Mouse (Mus musculus): ENCODE data around the gene Stx18. TPM values are rescaled to one million over a fixed set of nuclear protein-coding genes. Genes with fewer than 3 reads are reported as not detected.

The Stx18 gene
- total RNA-seq, 4 experiments from 2014 or later: 33.8 to 42.2 (median 38.1) TPM

DNA sequence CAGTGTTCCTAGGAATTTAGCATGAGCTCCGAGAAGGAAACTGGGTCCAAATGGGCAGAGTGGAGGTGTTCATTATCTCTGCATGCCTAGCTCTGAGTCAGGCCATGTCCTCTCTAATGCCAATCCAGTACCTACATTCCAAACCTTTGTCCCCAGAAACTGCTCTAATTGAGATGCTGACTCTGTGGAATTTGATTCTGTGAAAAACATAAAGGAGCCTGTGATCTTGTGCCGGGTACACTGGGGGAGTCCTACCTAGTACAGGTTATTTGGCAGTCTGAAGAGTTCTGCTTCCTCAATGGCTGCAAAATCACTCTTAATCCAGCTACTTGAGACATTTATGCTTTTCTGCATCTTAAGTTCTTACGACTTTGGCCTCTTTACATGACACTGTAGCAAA, 40.0 kb downstream of the Stx18 start:
- DNase-seq (ENCODE audit: low spot score in 2 of 2): no peak

DNA sequence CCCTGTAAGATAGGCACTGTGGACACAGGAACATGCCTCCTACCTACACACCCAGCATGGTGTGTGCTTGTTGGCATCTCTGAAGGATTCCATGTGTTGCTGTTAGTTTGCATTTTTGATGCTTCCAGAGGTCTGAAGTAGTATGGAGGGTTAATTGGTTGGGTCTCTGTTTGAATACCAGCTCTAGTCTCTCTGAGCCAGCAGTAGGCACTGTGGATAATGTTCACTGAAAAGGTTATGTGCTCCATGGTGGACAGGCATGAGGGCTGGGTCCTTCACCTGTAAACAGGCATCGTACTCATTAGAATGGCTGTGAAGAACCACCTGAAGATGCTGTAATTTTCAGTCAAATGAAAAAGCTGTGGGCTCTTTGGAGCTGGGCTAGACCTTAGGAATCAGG, 41.9 kb downstream of the Stx18 start:
- no peak for DNase-seq (ENCODE audit: low spot score in 2 of 2)

DNA sequence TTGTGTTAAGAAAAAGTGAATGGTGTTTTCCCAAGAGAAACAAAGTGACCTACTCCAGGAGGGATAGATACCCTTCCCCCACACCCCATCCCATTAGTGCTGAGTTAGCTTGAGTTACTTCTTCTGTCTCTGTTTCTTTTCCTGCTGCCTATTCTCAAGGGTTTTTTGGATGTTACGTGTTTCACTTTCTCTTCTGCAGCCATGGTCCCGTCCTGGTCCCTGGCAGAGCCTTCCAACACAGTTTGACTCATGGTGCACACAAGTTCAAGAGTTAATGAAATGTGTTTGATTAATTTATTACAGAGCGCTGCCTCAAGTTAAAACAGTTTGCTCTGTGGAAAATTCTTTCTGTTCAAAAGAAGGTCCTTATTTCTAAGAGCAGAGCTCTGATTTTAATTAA, 44.0 kb downstream of the Stx18 start:
- no peak for DNase-seq (ENCODE audit: low spot score in 2 of 2)

DNA sequence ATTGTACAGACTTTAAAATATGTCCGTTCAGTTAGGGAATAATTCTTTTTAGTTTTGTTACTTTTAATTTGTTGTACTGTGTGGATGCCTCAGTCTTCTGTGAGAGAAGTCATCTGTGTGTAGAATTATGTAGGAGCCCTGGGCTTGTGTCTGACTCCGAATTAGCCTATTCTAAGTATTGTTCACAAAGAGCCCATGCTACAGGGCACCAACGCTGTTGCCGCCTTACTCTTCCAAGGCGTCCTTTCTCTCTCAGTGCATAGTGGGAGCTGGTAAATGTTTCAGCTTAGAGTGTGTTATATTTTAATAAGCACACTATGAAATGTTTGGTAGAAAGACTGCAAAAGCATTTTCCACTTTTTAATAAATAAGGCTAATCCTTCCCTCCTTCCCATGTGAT, 44.8 kb downstream of the Stx18 start:
- DNase-seq (ENCODE audit: low spot score in 2 of 2): no peak

DNA sequence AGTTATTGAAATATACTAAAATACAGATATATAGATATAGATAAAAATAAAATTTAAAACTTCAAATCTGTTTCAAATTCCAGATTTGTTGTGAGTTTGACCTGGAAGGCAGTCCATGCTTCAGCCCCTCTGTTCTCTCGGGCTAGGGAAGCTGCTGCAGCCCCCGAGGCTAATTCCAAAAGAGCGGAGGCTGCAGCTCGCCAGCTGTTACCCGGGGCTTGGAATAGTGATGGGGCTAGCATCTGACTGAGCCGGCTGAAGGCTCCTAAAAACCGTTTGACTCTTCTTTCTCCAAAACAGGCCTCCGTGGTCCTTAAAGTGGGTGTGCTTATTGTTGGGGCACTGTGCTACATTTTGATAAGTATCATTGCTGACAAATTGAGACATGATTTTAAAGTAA, 46.1 kb downstream of the Stx18 start:
- DNase-seq (ENCODE audit: low spot score in 2 of 2): no peak

DNA sequence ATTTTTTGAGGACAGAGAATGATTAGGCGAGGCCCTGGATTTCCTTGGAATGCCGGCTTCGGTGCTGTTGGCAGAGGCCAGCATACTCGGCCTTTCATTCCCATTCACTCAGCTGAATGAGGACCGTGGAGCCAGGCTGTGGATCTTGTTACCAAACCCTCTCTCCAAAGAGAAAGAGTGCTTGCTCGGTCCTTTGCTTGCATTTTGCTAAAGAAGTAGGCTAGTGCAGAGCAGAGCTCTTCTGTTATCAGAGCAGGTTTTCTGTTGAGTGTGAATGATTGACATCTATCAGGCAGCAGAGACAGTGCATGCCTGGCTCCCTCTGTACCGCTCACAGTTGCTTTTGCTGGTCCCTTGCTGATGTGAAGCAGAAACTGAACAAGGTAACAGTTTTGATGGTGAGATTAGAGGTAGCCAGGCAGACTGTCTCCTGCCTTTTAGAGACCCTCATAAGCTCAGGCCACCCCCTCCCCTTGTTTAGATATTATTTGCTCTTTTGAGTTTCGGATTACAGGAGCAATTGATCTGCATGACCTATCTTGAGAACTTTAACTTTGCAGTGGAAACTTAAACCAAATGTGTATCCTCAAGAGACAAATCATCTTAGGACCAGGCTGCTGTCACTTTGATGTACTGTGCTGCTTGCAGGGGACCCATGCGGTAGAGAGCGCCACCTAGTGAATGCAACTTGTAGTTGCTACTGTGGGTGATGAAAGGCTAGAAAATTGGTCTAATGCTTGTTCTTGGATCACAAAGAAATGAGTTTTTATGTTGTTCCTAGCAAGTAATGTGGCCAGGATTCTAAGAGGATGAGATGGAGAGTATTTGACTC, 47.2 kb downstream of the Stx18 start:
- DNase-seq (ENCODE audit: low spot score in 2 of 2): peak in 1 of 2 experiments; percentile 54

DNA sequence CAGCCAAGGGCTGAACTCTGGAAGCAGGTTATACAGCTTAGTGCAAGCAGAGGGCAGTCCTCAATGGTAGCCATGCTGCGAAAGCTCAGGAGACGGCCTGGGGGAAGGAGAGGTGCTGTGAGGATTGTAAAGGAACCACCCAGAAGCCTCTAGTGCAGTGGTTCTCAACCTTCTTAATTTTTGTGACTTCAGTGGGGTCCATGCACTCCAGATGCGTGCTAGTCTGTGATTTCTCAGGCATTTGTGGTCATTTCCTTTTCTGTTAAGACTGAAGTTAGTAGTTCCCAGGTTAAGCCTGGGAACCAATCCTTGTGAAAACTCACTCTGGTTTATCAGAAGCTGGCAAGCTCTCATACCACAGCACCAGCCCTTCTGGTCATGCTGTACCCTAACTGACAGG, 51.6 kb downstream of the Stx18 start:
- no peak for DNase-seq (ENCODE audit: low spot score in 2 of 2)

DNA sequence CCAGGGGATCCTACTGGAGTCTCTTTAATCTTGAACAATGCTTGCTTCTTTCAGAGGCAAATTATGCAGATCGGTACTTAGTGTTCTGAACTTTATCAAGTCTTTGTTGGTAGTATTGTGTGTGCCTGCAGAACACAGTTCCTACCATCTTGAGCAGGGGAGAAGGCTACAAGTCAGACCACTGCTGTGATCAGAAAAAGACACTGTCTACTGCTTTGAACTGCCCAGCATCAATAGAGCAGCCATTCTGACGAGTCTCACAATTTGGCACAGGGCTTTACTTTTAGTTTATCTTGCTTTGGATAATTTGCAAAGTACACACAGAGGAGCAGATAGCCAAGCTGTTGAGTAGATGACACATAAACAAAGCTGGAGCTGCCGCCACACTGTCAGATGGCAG, 52.0 kb downstream of the Stx18 start:
- DNase-seq (ENCODE audit: low spot score in 2 of 2): no peak

DNA sequence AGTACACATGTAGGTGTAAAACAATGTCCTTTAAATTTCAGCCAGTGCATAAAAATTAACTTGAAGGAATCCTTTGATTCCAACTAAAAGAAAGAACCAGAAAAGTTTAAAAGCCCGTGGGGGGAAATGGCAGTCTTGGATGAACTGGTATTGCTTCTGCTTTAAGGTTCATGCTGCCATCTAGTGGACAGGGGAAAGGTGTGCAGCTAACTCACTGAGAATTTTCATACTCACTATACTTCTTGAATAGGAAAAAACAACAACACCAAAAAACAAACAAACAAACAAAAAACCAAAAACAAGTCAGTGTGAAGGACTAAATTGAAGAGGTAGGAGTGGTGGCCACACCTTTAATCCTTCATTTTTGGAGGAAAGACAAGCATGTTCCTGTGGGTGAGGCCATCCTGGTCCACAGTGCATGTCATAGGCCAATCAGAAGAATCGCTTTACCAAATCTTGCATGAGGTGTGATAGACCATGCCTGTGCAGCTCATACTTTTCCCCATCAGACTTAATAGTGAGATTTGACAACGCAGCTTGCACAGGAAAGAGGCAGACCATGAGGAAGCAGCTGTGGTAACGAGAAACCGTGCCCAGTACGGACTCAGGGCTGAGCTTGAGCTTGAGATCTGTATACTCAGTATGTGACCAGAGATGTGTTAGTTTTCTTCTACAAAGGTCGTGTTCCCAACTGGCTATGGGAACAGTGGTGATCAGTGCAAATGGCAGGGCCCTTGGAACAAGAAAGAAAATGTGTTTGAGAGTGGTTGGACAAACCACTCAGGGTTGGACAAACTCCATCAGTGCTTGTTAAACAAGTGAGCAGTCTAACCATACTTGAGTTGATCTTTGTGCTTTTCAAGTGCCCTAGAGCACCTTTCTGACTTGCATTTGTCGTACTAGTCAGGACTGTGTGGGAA, 52.8 kb downstream of the Stx18 start:
- DNase-seq (ENCODE audit: low spot score in 2 of 2): no peak

DNA sequence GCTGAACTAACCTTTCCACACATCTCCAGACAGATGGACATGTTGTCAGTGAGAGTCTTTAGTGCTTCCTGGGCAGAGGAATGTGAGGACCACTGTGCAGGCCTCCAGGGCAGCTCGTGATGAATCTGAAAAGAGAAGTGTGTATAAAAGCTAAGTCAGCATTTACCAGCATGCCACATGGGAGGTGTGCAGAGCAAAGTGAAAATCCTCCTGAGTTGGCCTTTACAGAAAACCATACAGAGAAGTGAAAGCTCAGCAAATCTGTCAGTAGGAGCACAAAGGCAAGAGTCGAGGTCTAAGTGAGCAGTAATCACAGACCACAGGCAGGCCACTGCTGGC, 53.4 kb downstream of the Stx18 start:
- no peak for DNase-seq (ENCODE audit: low spot score in 2 of 2)

DNA sequence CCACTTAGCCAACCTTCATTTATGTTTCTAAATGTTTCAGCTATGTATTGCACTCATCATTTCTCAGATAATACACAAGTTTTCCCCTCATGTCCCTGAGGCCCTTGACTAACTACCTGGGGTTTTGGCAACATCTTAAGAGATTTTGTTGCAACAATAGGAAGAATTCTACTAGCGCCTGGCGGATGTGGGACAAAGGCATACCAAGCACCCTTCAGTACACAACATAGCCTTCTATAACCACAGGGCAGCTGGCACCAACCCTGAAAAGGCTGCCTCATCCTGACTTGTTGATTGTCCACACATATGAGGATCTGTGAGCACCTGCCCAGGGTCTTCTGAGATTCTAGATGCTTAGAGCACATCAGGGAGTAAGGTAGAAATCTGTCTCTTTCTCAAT, 55.8 kb downstream of the Stx18 start:
- DNase-seq (ENCODE audit: low spot score in 2 of 2): no peak

DNA sequence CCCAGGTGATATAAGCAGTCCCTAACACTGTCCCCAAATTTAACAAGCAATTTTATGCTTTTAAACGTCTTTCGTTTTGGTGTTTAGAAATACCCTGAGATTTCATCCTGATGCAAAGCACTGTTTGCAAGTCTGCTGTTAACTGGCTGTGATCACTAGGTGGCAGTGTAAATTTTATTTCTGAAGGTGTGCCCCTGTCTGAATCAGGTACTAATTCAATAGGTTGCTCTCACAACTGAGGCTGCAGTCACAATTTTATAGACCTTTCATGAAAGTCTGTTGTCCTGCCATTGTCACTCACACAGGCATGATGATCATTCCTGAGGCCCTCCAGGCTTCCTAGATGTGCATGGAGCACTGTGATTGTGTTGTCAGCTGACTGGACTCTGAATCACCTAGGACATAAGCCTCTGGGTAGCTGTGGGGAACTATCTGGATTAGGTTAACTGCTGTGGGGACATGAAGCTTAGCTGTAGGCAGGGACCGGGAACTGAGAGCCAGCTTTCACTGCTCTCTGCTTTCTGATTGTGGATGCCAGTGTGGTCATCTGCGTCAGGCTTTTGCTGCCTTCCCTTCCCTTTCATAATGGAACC, 59.1 kb downstream of the Stx18 start:
- DNase-seq (ENCODE audit: low spot score in 2 of 2): no peak

DNA sequence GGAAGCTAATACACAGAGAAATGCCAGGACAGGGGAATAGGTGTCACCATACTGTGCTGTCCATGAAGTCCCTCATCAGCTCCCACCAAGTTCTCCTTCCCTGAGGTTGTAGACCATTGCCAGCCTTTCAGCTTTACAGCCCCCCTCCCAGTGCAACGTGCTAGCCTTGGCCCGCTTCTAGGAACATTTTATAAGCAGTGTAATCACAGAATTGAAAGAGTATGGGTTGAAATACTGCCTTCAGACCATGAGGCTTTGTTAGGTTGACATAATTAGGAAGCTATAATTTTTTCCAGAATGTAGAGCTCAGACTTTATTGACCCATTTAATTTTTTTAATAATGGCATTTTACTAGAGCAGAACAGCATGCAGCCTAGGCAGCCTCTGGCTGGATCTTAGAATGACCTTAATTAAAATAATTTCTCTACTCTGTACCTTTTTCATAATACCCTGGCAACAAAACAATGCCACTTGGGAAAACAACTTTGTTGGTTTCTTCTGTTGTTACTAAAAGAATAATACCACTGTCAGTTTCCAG, 60.7 kb downstream of the Stx18 start:
- no peak for DNase-seq (ENCODE audit: low spot score in 2 of 2)

DNA sequence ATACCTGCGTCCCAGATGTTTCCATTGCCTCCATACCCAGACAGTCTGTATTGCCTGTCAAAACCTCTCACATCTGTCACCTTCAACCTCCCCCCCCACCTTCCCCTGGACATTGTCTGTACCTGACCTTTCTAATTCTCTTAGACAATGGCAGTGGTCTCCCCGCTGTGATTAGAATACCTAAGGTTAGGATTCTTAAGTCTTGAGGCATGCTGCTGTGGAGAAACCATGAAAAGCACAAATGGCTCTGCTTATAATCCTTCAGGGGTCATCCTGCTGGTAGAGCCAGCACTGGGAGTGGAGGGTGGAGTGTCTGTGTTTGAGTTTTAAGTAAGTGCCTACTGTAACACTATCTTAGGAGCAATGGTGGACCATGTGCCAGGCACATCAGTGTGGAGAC, 64.4 kb downstream of the Stx18 start:
- no peak for DNase-seq (ENCODE audit: low spot score in 2 of 2)

DNA sequence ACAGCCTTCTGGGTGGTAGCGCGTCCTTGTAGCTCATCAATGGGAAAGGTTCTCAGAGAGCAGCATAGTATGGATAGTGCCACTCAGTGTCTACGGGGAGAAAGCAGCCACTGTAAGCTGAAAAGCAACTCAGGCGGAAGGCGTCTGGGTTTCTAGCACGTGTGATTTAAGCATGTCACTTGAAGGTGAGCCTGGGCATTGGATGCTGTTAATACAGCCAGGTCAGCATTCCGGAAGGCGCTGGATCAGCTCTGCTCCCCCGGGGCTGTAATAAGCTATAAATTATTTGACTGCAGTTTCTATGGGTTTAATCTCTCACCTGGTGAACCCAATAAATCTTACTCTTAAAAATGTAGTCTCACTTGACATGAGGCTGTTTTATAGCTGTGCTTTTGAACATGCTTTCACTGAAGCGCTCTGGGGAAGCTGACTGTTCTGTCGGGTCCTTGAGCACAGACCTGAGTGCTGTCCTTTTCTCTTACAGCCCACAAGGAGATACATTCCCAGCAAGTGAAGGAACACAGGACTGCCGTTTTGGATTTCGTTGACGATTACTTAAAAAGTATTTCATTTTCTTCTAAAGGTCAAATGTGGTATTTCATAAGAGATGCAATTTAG, 67.6 kb downstream of the Stx18 start:
- DNase-seq (ENCODE audit: low spot score in 2 of 2): no peak

DNA sequence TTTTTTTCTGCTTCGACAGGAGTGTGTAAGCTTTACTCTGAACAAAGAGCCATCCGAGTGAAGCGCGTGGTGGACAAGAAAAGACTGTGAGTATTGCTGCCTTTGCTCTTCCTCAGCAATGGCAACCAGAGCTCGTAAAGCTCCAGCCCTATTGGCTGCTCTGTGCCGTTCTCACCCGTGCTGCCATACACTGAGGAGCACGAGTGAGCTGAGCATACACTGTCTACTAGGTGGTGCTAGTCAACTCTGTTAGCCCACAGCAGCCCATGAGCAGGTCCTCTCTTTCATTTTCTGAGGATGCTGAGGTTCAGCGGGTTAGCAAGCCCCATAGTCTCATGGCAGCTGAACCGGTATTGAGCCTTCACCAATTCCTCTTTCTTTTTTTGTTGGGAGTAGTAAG, 68.3 kb downstream of the Stx18 start:
- no peak for DNase-seq (ENCODE audit: low spot score in 2 of 2)

DNA sequence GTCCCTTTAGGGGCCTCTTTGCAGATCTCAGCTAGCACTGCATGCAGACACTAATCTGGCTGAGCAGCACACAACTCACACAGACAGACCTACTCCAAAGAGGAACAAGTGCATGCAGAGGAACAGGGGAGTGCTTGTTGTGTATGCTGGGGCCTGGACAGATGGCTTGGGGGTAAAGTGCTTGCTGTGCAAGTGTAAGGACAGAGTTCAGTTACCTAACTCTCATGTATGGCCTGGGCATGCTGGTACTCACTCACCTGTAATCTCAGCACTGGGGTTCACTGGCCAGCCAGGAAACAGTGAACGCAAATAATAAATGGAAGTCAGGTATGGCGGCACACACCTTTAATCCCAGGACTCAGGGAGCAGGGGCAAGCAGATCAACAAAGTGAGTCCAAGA, 76.0 kb downstream of the Stx18 start:
- DNase-seq (ENCODE audit: low spot score in 2 of 2): no peak

DNA sequence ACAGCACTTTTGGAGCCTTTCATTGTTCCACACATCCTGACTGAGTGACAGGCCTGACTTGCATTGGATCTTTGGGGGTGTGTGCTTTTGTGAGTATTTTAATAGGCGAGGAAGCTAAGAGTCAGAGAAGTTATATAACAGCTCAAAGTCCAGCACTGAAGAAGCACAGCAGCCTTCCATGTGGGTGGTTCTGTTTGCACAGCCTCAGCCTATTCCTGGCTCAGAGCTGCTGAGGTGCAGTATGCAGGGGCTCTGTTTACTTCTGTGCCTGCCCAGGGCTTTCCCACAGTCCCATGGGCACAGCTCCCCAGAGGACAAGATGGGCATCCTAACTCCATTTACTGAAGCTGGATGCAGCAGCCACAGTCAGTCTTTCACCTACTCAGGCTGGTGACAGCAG, 78.5 kb downstream of the Stx18 start:
- DNase-seq (ENCODE audit: low spot score in 2 of 2): peak in 1 of 2 experiments; percentile 66

DNA sequence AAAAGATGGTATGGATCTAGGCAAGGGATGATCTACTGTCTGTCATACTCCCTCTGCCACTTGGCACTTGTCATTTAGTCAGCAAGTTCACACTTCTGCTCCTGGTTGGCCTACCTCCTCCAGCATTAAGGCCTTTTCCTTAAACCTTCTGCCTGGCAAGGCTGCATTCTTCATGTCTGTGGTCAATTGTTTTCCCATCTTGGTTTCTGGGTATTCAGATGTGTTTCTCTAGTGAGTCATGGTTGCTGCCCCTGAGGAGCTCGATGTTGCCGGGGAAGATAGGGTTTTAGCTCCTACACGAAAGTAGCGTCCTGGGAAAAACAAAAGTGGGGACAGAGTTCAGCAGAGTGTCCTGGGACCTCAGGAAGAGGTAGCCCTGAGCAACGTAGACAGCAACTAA, 80.7 kb downstream of the Stx18 start:
- no peak for DNase-seq (ENCODE audit: low spot score in 2 of 2)

DNA sequence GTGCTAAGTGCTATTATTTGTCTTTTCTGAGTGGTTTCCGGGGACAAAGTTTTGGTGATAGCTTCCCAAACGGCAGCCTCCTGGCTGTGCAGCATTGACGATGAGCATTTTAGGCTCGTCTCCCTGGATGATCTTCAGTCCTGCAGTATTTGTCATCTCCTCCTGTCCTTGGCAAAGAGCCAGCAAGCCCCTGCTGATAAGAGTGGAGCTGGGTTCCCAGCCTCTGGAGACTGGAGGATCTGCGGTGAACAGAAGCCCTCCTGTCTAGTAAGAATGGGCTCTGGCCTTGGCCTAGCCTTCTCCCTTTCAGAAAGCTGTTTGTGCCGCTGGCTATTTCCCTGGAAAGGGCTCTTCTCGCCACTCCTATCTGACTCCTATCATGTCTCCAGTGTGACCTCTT, 83.2 kb downstream of the Stx18 start:
- DNase-seq (ENCODE audit: low spot score in 2 of 2): no peak

DNA sequence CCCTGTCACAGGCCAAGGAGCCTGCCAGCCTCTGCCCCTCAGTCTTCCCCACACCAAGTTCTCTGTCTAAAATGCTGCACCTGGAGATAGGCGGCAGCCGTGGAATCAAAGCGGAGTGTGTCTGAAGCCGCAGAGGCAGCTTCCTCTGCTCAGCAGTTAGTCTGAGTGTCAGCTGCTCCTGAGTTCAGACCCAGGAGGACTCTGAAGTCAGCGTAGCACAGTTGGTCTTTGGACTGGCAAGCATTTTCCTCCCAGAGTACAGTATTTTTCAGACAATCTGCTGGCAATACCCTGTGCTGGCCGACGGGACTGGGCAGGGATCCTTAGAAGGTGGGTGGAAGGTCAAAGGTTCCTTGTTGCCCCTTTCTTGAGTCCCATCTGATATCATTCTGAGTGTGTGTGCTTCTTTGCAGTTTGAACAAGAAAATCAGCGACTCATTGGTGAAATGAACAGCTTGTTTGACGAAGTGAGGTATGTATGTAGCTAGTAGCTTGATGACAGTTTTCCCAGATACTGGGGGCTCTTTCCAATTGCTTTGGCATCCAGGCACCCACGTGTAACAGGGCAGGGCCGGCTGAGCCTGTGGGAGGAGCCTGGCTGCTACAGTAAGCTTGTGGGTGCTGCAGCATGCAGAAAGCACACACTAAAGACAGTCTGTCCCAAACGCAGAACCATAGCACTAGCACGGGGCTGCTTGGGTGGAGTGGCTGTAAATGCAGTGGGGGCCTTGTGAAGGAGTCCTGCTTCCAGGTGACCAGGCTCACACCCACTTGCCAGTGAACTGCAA, 88.2 kb downstream of the Stx18 start:
- DNase-seq (ENCODE audit: low spot score in 2 of 2): peak in 1 of 2 experiments; percentile 54
